Mouse (Mus musculus): ENCODE data around the gene Trim24. TPM values are rescaled to one million over a fixed set of nuclear protein-coding genes. Genes with fewer than 3 reads are reported as not detected.
"Not testable (repeated sequence)": the region's sequence is repeated elsewhere in the genome, so short reads cannot be mapped to it uniquely, and the experiment has no call there.

The Trim24 gene
- total RNA-seq, 2 experiments from 2014 or later: 38.4 to 41.1 TPM

GRCm38 (mm10) chr6:37851352-37851751, 19.3 kb upstream of the Trim24 start:
- no peak for DNase-seq (ENCODE audit: low spot score in 2 of 2)
- TF ChIP-seq CTCF (conservative IDR thresholded peaks at IDR 0.05): no peak
- H3K27ac ChIP-seq: no peak overlapping the region
- no peak overlapping the region for H3K4me3 ChIP-seq

GRCm38 (mm10) chr6:37853289-37853688, 17.3 kb upstream of the Trim24 start:
- Histone ChIP-seq H3K4me3 (no peak overlapping the region), H3K27ac (no peak overlapping the region)
- TF ChIP-seq CTCF (conservative IDR thresholded peaks at IDR 0.05): no peak

DNA sequence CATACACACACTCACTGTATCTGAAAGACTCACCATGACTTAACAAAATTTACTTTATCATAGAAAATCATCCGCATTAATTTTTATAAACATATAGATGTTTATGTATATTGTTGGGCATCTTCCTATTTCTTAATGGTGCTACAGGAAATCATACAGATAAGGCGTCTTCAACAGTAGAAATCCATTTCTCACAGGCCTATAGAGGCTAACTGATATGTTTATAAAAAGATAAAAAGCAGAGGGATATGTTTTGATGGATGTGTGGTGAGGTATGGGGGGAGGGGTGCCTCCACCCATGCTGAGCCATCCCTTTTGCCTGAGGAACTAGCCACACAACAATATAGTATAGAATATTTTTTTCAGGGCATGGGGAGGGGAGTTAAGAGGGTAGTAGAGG, 15.2 kb upstream of the Trim24 start:
- no peak for DNase-seq (ENCODE audit: low spot score in 2 of 2)
- no peak overlapping the region for H3K27ac ChIP-seq
- no peak for TF ChIP-seq CTCF (conservative IDR thresholded peaks at IDR 0.05)
- no peak overlapping the region for H3K4me3 ChIP-seq

More at GRCm38 (mm10) chr6:37853289-37853688, 17.3 kb upstream of the Trim24 start:
- no peak for DNase-seq (ENCODE audit: low spot score in 2 of 2)

DNA sequence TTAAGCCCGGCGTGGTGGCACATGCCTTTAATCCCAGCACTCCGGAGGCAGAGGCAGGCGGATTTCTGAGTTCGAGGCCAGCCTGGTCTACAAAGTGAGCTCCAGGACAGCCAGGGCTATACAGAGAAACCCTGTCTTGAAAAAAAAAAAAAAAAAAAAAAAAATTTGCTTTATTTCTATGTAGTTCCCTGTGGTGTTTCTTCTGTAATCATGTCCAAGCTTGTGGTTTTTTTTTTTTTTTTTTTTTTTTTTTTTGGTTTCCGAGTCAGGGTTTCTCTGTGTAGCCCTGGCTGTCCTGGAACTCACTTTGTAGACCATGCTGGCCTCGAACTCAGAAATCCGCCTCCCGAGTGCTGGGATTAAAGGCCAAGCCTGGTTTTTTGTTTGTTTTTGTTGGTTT, 14.3 kb upstream of the Trim24 start:
- not testable (repeated sequence) for H3K4me3 ChIP-seq; DNase-seq (ENCODE audit: low spot score in 2 of 2)

GRCm38 (mm10) chr6:37857196-37857874, 13.3 kb upstream of the Trim24 start:
- TF ChIP-seq CTCF (conservative IDR thresholded peaks at IDR 0.05): no peak
- Histone ChIP-seq H3K27ac (no peak overlapping the region), H3K4me3 (no peak overlapping the region)
- no peak for DNase-seq (ENCODE audit: low spot score in 2 of 2)

More for the DNA sequence above, 14.3 kb upstream of the Trim24 start:
- not testable (repeated sequence) for H3K27ac ChIP-seq

GRCm38 (mm10) chr6:37858126-37858525, 12.5 kb upstream of the Trim24 start:
- Histone ChIP-seq H3K27ac (no peak overlapping the region), H3K4me3 (no peak overlapping the region)
- no peak for DNase-seq (ENCODE audit: low spot score in 2 of 2)
- TF ChIP-seq CTCF (conservative IDR thresholded peaks at IDR 0.05): no peak

GRCm38 (mm10) chr6:37862893-37863292, 7.7 kb upstream of the Trim24 start:
- DNase-seq (ENCODE audit: low spot score in 2 of 2): no peak
- no peak for TF ChIP-seq CTCF (conservative IDR thresholded peaks at IDR 0.05)
- no peak overlapping the region for H3K27ac ChIP-seq
- no peak overlapping the region for H3K4me3 ChIP-seq

GRCm38 (mm10) chr6:37863961-37864730, 6.5 kb upstream of the Trim24 start:
- Histone ChIP-seq H3K27ac (no peak overlapping the region), H3K4me3 (no peak overlapping the region)
- no peak for TF ChIP-seq CTCF (conservative IDR thresholded peaks at IDR 0.05)
- no peak for DNase-seq (ENCODE audit: low spot score in 2 of 2)

- peak overlapping the region; percentile 85 for H3K4me3 ChIP-seq
- H3K27ac ChIP-seq: peak overlapping the region; percentile 96
- DNase-seq (ENCODE audit: low spot score in 2 of 2): peak; percentile 14 to 31
- TF ChIP-seq CTCF (conservative IDR thresholded peaks at IDR 0.05): no peak; the same call in 1 of the 2 replicates
Observed at GRCm38 (mm10) chr6:37871137-37871851, 683 bp downstream of the Trim24 start.

DNA sequence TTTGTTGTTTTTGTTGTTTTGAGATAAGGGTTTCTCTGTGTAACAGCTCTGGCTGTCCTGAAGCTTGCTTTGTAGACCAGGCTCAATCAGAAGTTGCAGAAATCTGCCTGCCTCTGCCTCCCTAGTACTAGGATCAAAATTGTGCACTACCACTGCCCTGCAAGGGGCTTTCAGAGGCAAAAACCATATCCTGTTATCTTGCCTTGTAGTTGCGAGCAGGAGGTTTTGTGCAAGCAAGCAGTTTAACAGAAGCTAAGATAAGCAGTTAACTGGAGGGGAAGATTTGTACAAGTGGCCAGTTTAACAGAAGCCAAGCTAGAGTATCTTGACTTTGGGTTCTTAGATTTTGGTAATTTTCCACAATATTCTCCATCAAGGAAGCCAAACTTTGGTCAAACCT, 2.2 kb downstream of the Trim24 start:
- no peak for DNase-seq (ENCODE audit: low spot score in 2 of 2)
- H3K27ac ChIP-seq: no peak overlapping the region
- H3K4me3 ChIP-seq: no peak overlapping the region
- no peak for TF ChIP-seq CTCF (conservative IDR thresholded peaks at IDR 0.05)

DNA sequence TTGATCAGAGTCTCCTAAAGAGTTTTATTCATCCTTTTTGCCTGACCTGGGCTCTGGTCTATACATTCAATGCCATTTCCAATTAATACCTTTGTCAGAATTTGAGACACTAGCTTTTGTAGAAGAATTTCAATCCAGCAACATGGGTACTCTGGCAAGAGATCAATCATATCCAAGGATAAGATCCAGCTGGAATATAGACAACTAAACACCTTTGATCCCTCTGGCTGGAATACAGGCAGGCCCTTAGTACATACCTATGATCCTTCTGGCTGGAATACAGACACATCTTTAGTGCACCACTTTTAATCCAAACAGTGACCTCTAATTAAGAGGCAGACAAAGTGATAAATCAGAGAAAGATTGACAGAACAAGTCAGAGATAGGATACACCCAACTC, 3.1 kb downstream of the Trim24 start:
- H3K4me3 ChIP-seq: no peak overlapping the region
- TF ChIP-seq CTCF (conservative IDR thresholded peaks at IDR 0.05): no peak
- DNase-seq (ENCODE audit: low spot score in 2 of 2): no peak
- no peak overlapping the region for H3K27ac ChIP-seq

- no peak overlapping the region for H3K27ac ChIP-seq
- DNase-seq (ENCODE audit: low spot score in 2 of 2): no peak
- H3K4me3 ChIP-seq: no peak overlapping the region
- no peak for TF ChIP-seq CTCF (conservative IDR thresholded peaks at IDR 0.05)
Observed at GRCm38 (mm10) chr6:37878206-37878605, 7.6 kb downstream of the Trim24 start.

DNA sequence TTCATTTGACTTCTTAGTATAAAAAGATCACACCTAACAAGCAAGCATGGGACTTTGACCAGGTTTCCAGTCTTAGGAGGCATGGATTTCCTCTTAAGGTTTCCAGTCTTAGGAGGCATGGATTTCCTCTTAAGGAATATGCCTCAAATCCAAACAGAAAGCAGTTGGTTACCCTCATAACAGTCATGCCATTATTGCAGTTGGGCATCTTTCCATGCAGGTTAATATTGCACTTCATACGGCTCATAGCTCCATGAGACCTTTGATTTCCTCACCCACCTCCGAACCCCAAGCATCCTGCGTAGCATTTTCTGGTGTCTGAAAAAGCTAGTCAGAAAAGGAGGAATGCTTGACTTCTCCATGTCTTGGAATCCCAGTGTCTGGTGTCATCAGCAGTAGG, 10.0 kb downstream of the Trim24 start:
- no peak overlapping the region for H3K4me3 ChIP-seq
- no peak overlapping the region for H3K27ac ChIP-seq
- DNase-seq (ENCODE audit: low spot score in 2 of 2): no peak
- TF ChIP-seq CTCF (conservative IDR thresholded peaks at IDR 0.05): no peak
